Mouse (Mus musculus) cerebellum, postnatal 10 days (tissue): ENCODE results near the gene Cd5l.
"Not testable (repeated sequence)": the region's sequence is repeated elsewhere in the genome, so short reads cannot be mapped to it uniquely, and the experiment has no call there.

ENCODE experiments used
- DNase-seq, 2 experiments: peaks; one replicate each; pipeline ENCODE4 v3.0.0; 2021; ENCODE audit warnings: mixed read lengths in 2 of 2

The Cd5l gene

GRCm38 (mm10) chr3:87357581-87357980 lies at the start of gene Cd5l:
Gene Cd5l (plus strand): TSS chr3:87357881.
- no peak for DNase-seq

- DNase-seq, result no peak
Observed at GRCm38 (mm10) chr3:87309922-87310321, 47.8 kb upstream of the Cd5l start.

GRCm38 (mm10) chr3:87322557-87322956 lies 35.1 kb upstream of the Cd5l start:
- DNase-seq, result peak in 1 of 2 experiments; percentile 8

- DNase-seq, result peak; percentile 17 to 51
Observed at GRCm38 (mm10) chr3:87323778-87324177, 33.9 kb upstream of the Cd5l start.

GRCm38 (mm10) chr3:87337899-87338298 lies 19.8 kb upstream of the Cd5l start:
- no peak for DNase-seq

- DNase-seq, result not testable (repeated sequence)
Observed at GRCm38 (mm10) chr3:87350992-87351391, 6.7 kb upstream of the Cd5l start.

GRCm38 (mm10) chr3:87359215-87359614 lies 1.5 kb downstream of the Cd5l start:
- no peak for DNase-seq

- DNase-seq, result no peak
Observed at GRCm38 (mm10) chr3:87360466-87360865, 2.8 kb downstream of the Cd5l start.

- no peak for DNase-seq
Observed at GRCm38 (mm10) chr3:87365691-87366090, 8.0 kb downstream of the Cd5l start.

GRCm38 (mm10) chr3:87367511-87367910 lies 9.8 kb downstream of the Cd5l start:
- no peak for DNase-seq

- peak in 1 of 2 experiments; percentile 17 for DNase-seq
Observed at GRCm38 (mm10) chr3:87369181-87369580, 11.5 kb downstream of the Cd5l start.

- no peak for DNase-seq
Observed at GRCm38 (mm10) chr3:87376195-87377165, 18.8 kb downstream of the Cd5l start, which contains the start of gene Fcrl1. Gene Fcrl1 (plus strand): TSS chr3:87376387.

GRCm38 (mm10) chr3:87377228-87377627 lies 19.5 kb downstream of the Cd5l start:
- DNase-seq, result no peak

GRCm38 (mm10) chr3:87377719-87378118 lies 20.0 kb downstream of the Cd5l start:
- no peak for DNase-seq

GRCm38 (mm10) chr3:87379641-87380315 lies 22.1 kb downstream of the Cd5l start:
- DNase-seq, result not testable (repeated sequence)

GRCm38 (mm10) chr3:87381806-87382712 lies 24.4 kb downstream of the Cd5l start:
- no peak for DNase-seq

GRCm38 (mm10) chr3:87383308-87383707 lies 25.6 kb downstream of the Cd5l start:
- no peak for DNase-seq

- DNase-seq, result no peak
Observed at GRCm38 (mm10) chr3:87385105-87385504, 27.4 kb downstream of the Cd5l start.

GRCm38 (mm10) chr3:87390935-87391334 lies 33.3 kb downstream of the Cd5l start:
- DNase-seq, result no peak

- DNase-seq, result no peak
Observed at GRCm38 (mm10) chr3:87398809-87399208, 41.1 kb downstream of the Cd5l start.

GRCm38 (mm10) chr3:87399906-87400305 lies 42.2 kb downstream of the Cd5l start:
- no peak for DNase-seq

- DNase-seq, result no peak
Observed at GRCm38 (mm10) chr3:87401321-87401720, 43.6 kb downstream of the Cd5l start.

GRCm38 (mm10) chr3:87408171-87408570 lies 50.5 kb downstream of the Cd5l start:
- peak in 1 of 2 experiments; percentile 39 for DNase-seq
